Mouse (Mus musculus) megakaryocyte, embryonic 14.5 days (primary cell): ENCODE measurements around the gene Zc3h18.

ENCODE experiments used
- FLI1 ChIP-seq: IDR thresholded peaks from 2 replicates; pipeline ENCODE4 v1.6.1; 2012; ENCODE audit warnings: low read length, inconsistent platforms, mixed read lengths
- GATA1 ChIP-seq: IDR thresholded peaks from 3 replicates; pipeline ENCODE4 v1.6.1; 2012; ENCODE audit warnings: mixed read lengths, low read length, inconsistent platforms, borderline replicate concordance

DNA sequence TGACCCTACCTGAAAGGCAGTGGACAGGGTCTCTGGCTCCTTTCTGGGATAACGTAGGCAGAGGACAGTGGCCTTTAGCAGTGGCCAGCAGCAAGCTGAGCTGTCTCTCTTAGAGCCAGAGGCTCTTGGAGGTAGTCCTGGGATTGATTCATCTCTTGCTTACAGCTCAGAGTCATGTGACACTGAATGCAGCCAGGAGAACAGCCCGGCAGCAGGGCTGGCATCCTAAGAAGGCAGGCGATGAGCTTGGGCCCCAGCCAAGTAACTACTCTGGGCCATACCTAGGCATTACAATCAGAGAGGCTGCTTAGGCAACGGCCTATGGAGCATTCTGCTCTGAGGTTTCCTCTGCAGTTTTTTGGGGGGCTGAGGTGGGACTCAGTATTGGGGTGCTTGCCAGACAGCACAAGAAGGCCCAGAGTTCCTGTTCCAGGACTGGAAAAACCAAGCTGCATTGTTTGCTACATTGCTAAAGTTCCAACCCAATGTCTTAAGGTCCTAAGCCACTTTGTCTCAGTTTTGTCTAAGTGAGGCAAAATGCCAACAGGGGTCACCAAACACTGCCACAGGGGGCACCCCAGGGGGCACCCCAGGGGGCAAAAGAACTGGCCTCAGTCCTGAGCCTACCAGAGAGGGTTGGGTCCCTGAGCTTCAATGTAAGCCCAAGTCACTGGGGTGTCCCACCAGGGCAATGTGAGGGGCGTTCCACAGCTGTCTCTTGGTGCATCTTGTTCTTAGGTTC lies 28.4 kb upstream of the Zc3h18 start:
- TF ChIP-seq FLI1, result no peak
- TF ChIP-seq GATA1, result no peak
